Mouse (Mus musculus) myocyte (in vitro differentiated cells): Measurements from ENCODE around the gene Mgat4a.

Experiments used
- CEBPB ChIP-seq: IDR thresholded peaks from 2 replicates; pipeline ENCODE4 v1.6.1; 2011; ENCODE audit warnings: mild to moderate bottlenecking, moderate library complexity; ENCODE audit not compliant: poor library complexity, insufficient read depth, severe bottlenecking
- E2F4 ChIP-seq: IDR thresholded peaks from one replicate; pipeline ENCODE4 v1.6.1; 2011; ENCODE audit warnings: mild to moderate bottlenecking, control low read depth, moderate library complexity; ENCODE audit not compliant: insufficient read depth
- MAX ChIP-seq: IDR thresholded peaks from one replicate; pipeline ENCODE4 v1.6.1; 2011; ENCODE audit warnings: low read depth, mild to moderate bottlenecking, control low read depth
- MYOD1 ChIP-seq, 3 experiments: IDR thresholded peaks; one replicate each; pipeline ENCODE4 v1.6.1; 2011; ENCODE audit warnings: control low read depth in 2 of 3, low read depth in 2 of 3, mild to moderate bottlenecking in 2 of 3, moderate library complexity in 1 of 3; ENCODE audit not compliant: insufficient read length in 2 of 3, control insufficient read depth in 1 of 3
- MYOG ChIP-seq, 3 experiments: IDR thresholded peaks; one replicate each; pipeline ENCODE4 v1.6.1; 2011; ENCODE audit warnings: control low read depth in 2 of 3, low read depth in 2 of 3, mild to moderate bottlenecking in 2 of 3; ENCODE audit not compliant: insufficient read length in 2 of 3, control insufficient read depth in 1 of 3, insufficient read depth in 1 of 3
- POLR2A ChIP-seq: IDR thresholded peaks from one replicate; pipeline ENCODE4 v1.6.1; 2011; ENCODE audit warnings: low read depth, mild to moderate bottlenecking, control low read depth, moderate library complexity; ENCODE audit not compliant: insufficient read length
- TCF12 ChIP-seq: IDR thresholded peaks from one replicate; pipeline ENCODE4 v1.6.1; 2011; ENCODE audit warnings: mild to moderate bottlenecking, control low read depth; ENCODE audit not compliant: poor library complexity, insufficient read depth, severe bottlenecking
- TCF3 ChIP-seq: IDR thresholded peaks from one replicate; pipeline ENCODE4 v1.6.1; 2011; ENCODE audit warnings: low read depth, control low read depth; ENCODE audit not compliant: insufficient read length
- USF1 ChIP-seq: IDR thresholded peaks from one replicate; pipeline ENCODE4 v1.6.1; 2011; ENCODE audit warnings: low read depth, mild to moderate bottlenecking, control low read depth, moderate library complexity

DNA sequence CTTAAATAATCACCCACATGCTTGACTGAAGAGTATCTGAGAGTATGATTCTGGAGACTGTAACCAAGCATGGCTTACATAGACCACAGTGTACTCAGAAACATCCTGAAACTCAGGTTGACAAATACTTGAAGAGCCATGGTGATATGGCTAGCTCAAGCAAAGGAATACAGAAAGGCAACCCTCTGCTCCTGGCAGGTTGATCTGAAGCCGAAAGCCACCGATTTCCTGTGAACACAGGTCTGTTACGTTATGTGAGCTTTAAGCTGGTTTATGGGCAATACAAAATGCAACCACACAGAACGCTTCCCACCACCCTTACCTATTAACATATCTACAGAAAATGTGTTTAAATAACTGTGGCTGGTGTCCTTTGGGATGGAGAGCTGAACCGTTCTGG lies 71.8 kb downstream of the Mgat4a start:
- TF ChIP-seq POLR2A, result no peak
- TF ChIP-seq USF1, result no peak
- TF ChIP-seq E2F4, result no peak
- TF ChIP-seq MAX, result no peak
- no peak for TF ChIP-seq MYOD1 (IDR thresholded peaks at IDR 0.05; ENCODE audit: control insufficient read depth in 1 of 3, insufficient read length in 2 of 3, low read depth in 2 of 3)
- no peak for TF ChIP-seq TCF12
- TF ChIP-seq CEBPB, result no peak
- no peak for TF ChIP-seq TCF3
- no peak for TF ChIP-seq MYOG (IDR thresholded peaks at IDR 0.05; ENCODE audit: control insufficient read depth in 1 of 3, insufficient read depth in 1 of 3, insufficient read length in 2 of 3, low read depth in 2 of 3)
